Mouse (Mus musculus): ENCODE data around the gene Ros1. TPM values are rescaled to one million over a fixed set of nuclear protein-coding genes. Genes with fewer than 3 reads are reported as not detected.
A peak's percentile ranks its signal among the peaks of the same experiment; 100 is the strongest.

The Ros1 gene
- total RNA-seq, 1 experiment from 2014 or later = not detected

GRCm38 (mm10) chr10:52165376-52165775, 29.7 kb downstream of the Ros1 start:
- no peak for ATAC-seq (replicated peaks; ENCODE audit: low read depth, poor library complexity, severe bottlenecking)

DNA sequence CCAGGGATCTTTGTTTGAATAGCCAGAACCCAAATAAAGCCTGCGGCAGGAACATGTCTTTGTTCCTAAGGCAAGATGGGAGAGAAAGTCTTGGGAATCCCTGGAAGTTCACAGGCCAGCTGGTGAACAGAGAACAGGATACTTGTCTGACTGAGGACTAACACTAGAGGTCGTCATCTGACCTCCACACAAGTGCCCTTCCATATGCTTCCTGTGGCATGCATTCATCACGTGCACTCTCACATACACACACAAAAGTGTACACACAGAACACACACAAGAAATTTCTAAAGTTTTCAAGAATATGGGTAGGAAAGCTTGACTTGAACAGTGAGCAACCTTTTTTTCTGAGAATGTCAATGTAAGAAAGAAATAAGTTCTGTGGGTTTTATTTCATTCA, 34.4 kb downstream of the Ros1 start:
- ATAC-seq (replicated peaks; ENCODE audit: low read depth, poor library complexity, severe bottlenecking) = no peak

- no peak for ATAC-seq (replicated peaks; ENCODE audit: low read depth, poor library complexity, severe bottlenecking)
Observed at GRCm38 (mm10) chr10:52159704-52160103, 35.3 kb downstream of the Ros1 start.

DNA sequence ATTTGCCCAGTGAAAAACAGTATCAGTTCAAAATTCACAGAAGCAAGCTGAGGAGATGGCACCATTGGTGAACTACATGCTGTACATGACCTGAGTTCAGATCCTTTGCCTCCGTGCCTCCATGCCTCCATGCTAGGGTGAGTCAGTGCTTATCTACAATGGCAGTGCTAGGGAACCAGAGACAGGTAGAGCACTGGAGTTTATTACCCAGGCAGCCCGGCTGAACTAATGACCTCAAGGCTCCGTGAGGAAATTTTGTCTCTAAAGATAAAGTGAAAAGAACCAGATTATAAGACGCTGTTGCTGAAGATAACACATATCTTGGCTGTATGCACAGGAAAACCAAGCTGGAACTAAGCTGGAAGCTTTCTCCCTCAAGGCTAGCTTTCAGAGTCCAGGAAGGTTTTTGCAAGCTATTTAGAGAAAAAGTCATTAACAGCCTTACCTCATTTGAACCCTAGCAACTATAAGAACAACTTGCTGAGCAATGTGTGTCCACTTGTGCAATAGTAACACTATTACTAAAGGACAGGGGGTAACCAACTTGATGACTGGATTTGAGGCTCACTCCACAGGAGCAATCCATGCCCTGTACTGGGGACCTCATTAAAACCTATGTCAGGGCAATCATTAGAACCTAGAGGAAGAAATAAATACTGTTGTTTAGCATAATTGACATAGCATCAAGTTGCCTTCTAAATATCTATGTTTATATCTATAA, 61.5 kb downstream of the Ros1 start:
- 0 out of 2 replicates have a peak, but pooled peaks have one; percentile 15 for ATAC-seq (replicated peaks; ENCODE audit: low read depth, poor library complexity, severe bottlenecking)

GRCm38 (mm10) chr10:52130762-52131161, 64.3 kb downstream of the Ros1 start:
- ATAC-seq (replicated peaks; ENCODE audit: low read depth, poor library complexity, severe bottlenecking) = no peak

DNA sequence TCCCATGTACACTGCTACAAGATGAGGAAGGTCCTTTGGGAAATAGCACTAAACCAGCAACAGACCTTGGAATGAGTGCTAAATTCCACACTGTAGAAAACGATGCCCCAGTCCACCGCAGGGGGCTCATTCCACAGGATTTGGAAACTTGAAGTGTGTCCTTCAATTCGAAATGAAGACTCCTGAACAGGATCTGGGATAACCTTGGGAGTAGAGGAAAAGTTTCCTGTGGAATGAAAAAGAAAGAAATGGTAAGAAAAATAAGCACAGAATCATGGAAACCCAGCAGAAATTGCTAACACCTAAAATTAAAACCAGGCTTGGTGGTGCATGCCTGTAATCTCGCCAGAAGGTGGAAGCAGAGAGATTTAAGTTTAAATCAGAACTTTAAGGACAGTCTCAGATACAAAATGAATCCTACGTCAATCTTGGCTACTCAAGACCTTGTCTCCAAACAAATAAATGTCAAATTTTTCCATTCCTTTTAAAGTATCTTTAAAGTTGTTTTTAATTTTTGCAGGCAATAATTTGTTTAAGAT, 66.1 kb downstream of the Ros1 start:
- no peak for ATAC-seq (replicated peaks; ENCODE audit: low read depth, poor library complexity, severe bottlenecking)

DNA sequence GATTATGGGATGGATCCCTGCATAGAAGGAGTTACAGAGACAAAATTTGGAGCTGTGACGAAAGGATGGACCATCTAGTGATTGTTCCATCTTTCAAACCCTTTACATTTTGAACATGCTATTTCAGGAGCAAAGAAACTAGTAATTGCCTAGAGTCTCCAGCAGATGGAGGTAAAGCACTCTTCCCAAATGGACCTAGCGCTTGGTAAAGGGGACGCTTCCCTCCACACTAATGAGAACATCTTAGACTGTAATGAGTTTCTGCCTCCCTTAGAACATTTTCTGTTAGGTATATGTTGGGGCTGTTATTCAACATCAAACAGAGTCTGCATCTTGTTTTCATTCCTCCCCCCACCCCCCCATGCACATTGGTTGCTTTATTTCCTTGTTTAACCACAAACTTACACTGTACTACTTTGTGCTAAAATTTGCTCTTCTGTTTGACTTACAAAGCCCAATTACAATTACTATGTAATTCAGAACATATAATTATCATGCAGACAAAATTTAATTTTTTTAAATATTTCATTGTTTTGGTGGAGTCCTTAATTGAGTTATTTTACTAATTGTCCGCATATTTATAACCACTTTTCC, 88.8 kb downstream of the Ros1 start:
- ATAC-seq (replicated peaks; ENCODE audit: low read depth, poor library complexity, severe bottlenecking) = peak; percentile 95

DNA sequence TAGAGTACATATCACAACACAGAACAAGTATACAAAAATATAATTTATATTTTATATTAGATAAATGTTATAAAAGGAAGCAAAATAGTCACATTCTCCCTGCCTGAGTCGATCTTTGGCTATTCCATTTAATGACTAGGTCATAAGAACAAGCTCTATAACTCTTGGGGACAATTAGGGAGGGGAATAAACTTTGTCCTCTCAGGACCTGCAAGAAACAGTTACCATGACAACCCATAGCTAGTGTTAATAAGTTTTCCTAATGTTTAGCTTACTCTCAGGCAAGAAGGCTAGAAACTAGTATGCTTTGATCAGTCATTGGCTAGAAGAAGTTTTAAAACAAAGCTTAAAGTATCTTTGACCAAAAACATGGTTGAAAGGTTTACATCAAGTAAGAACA, 93.8 kb downstream of the Ros1 start:
- no peak for ATAC-seq (replicated peaks; ENCODE audit: low read depth, poor library complexity, severe bottlenecking)

GRCm38 (mm10) chr10:52092181-52092580, 102.9 kb downstream of the Ros1 start:
- no peak for ATAC-seq (replicated peaks; ENCODE audit: low read depth, poor library complexity, severe bottlenecking)

- no peak for ATAC-seq (replicated peaks; ENCODE audit: low read depth, poor library complexity, severe bottlenecking)
Observed at GRCm38 (mm10) chr10:52086681-52087080, 108.4 kb downstream of the Ros1 start.

GRCm38 (mm10) chr10:52072482-52072881, 122.6 kb downstream of the Ros1 start:
- no peak for ATAC-seq (replicated peaks; ENCODE audit: low read depth, poor library complexity, severe bottlenecking)

- ATAC-seq (replicated peaks; ENCODE audit: low read depth, poor library complexity, severe bottlenecking) = no peak
Observed at GRCm38 (mm10) chr10:52048287-52048686, 146.8 kb downstream of the Ros1 start.

- no peak for ATAC-seq (replicated peaks; ENCODE audit: low read depth, poor library complexity, severe bottlenecking)
Observed at GRCm38 (mm10) chr10:52043086-52043485, 152.0 kb downstream of the Ros1 start.

DNA sequence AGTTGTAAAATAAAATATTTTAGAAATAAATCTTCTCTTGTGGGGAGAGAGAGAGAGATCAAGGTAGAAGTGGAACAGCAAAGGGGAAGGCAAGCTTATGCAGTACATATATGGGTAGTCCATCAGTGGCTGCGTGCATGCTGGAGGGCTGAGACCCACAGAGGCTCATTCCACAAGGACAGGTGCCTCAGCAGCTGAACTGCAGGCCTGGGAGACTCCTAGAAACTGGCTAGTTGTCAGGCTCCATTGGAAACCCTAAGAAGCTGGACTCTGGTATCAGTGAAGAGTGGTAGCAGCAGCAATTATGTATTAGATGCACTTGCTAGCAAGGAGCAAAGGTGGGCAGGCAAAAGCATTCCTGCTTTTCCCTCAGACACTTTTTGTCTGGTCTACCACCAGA, 155.7 kb downstream of the Ros1 start:
- ATAC-seq (replicated peaks; ENCODE audit: low read depth, poor library complexity, severe bottlenecking) = no peak

GRCm38 (mm10) chr10:52033729-52034128, 161.3 kb downstream of the Ros1 start:
- ATAC-seq (replicated peaks; ENCODE audit: low read depth, poor library complexity, severe bottlenecking) = no peak

- no peak for ATAC-seq (replicated peaks; ENCODE audit: low read depth, poor library complexity, severe bottlenecking)
Observed at GRCm38 (mm10) chr10:52029421-52030080, 165.5 kb downstream of the Ros1 start.

DNA sequence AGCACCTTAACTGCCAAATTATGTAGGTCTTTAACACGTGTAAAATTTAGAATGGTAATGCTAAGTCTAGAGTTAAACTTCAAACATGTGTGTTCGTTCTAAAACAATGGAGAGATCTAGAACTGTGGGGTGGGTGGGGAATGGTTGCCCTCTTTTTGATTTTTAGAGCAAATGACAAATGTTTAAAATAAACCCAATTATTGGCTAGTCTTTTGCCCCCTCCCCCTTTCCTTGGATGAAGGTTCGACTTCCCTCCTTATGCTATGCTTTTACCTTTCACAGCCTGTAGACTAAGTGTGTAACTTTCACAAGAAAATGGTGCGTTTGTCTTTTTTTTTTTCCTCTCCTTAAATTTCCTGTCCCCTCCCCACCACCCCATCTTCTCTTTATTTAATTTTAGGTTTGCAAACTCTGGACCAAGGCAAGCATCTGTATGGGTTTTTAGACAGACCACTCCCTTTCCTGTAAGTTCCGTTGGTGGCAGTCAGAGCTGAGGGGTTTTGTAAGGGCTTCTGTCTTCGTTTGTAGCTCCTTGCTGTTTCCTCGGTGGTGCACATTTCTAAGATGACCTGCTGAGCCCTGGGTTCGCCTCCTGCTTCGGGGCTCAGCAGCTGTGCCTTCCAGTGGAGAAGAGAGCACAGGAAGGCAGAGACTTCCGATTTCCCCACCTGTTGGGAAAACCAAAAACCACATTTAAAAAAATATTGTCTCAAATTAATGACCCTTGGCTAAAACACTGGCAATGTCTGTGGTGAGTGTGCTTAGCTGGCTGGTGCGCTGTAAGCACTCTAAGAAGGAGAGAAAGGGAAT, 166.3 kb downstream of the Ros1 start:
- ATAC-seq (replicated peaks; ENCODE audit: low read depth, poor library complexity, severe bottlenecking) = no peak

DNA sequence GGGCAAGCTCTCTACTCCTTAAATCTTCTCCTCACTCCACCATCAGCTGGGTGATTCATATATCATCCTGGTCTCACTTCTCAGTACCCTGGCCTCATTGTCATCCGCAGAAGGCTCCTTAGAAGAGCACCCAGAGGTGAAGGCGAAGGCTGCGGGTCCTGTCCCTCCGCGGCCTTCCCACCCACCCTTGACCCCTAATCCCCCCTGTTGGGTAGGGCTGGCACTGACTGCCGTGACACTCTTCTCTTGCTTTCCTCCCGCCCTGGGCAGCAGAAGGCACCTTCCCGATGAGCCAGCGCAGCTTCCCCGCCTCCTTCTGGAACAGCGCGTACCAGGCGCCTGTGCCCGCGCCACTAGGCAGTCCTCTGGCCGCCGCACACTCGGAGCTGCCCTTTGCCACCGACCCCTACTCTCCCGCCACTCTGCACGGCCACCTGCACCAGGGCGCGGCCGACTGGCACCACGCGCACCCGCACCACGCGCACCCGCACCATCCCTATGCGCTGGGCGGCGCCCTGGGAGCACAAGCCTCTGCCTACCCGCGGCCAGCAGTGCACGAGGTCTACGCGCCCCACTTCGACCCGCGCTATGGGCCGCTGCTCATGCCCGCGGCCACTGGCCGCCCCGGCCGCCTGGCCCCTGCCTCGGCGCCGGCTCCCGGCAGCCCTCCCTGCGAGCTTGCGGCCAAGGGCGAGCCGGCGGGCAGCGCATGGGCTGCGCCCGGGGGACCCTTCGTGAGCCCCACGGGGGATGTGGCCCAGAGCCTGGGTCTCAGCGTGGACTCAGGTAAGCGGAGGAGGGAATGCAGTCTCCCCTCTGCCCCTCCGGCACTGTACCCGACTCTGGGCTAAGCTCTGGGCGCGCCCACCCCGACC, 167.6 kb downstream of the Ros1 start:
- no peak for ATAC-seq (replicated peaks; ENCODE audit: low read depth, poor library complexity, severe bottlenecking)

DNA sequence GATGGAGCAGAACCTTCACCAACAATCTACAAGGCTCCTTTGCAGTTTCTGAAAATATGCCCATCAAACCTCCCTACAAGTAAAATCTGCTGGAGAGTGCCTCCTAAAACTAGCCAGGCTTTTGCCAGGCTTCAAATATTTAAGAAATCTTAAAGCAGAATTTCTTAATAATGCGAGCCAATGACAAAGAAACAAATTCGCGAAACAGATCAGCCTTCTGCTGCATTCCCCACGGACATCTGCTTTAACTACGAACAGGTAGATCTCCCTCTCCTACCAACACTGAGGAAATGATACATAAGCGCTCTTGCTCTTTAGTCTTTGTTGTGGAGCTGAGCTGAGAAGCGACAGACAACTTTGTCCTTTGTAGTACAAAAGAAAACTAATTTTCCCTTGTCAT, 169.2 kb downstream of the Ros1 start:
- no peak for ATAC-seq (replicated peaks; ENCODE audit: low read depth, poor library complexity, severe bottlenecking)

Measured in common myeloid progenitor, adult 5-6 weeks (primary cell).